Mouse (Mus musculus) activated CD4-positive, CD25-positive, alpha-beta regulatory T cell, adult 4 months (primary cell): ENCODE data around the gene 4921504E06Rik. TPM values are rescaled to one million over a fixed set of nuclear protein-coding genes. Genes with fewer than 3 reads are reported as not detected.
A peak's percentile ranks its signal among the peaks of the same experiment; 100 is the strongest.

Experiments used
- ATAC-seq: one replicate; pipeline ENCODE4 v1.8.0; 2017
- polyA plus RNA-seq, 2 experiments: library from polyadenylated mRNA; unstranded; fragments of 100-300 nt; shearing (Covaris generic); gene quantifications; one replicate each; pipeline ENCODE4 v1.2.1; 2017

The 4921504E06Rik gene
- not detected for polyA plus RNA-seq

DNA sequence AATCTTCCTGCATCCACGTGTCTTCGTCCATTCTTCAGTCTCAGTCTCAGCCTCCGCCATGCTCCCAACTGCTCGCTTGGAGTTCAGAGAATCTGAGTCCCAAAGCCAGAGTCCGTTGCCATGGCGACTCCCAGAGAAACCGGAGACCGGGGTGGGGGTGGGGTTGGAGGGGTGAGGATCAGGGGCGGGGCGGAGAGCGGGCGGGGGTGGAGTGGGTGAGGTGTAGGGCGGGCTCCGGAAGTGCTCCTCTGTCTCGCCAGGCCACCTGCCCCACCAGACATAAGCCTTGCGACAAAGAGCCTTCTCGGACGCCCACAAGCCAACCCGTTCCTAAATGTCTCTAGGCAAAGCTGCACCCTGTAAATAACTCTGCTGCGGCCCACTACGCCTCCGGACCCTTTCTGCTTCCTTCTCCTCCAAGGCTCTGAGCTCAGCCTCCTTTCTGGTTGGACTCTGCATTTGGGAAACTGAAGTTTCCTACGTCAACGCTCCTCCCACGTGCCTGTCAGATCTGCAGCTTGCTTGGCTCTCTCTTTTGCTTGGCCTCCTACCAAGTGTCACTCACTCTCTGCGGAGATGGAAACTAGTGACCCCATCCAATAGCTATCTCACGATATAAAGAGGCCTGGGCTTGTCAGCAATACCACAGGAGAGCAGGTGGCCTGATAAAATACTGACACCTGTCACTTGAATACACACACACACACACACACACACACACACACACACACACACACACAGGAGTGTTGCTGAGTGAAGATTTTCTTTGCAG, at the start of gene 4921504E06Rik:
Gene 4921504E06Rik (minus strand): TSS at position 94 of the 772 bp plus-strand sequence.
- ATAC-seq: peak; percentile 70

DNA sequence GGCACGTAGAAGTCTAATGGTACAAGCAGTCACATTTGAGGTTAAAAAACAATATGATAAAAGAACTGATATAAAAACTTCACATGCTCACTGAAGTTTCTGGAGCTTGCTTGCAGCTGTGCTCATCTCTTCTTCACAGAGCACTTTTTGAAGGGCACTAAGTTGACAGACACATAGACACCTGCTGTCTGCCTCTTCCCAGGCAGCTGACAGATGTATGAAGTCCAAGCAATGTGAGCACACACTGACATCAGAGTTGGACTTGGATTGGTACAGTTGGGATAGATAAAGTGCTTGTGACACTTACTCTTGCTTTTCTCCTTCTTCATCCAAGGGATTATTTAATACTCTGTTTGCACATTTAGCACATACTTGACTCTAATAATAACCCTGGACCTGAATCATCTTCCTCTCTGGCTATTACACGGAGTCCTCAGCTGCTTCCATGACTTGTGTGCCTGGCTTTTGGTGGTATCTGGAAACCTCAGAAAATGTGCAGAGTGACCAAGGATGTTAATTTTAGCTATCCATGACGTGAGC, 47.7 kb upstream of the 4921504E06Rik start:
- no peak for ATAC-seq

DNA sequence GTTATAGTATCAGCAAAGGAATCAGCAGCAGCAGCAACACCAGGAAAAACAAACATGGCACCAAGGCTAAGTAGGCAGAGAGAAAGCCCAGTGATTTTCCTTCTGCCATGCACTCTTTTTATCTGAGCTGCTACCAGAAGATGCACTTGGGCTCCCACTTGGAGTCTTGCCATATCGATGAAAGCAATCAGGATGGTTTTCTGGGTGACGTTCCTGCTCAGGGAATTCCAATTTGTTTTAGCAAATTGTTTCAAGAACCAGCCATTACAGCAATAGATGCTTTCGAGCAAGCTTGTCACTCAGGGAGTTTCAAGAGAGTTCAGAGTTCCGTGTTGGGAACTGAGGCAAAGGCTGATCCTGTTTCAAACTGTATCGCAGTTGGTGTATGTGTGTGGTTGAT, 47.1 kb upstream of the 4921504E06Rik start:
- no peak for ATAC-seq

DNA sequence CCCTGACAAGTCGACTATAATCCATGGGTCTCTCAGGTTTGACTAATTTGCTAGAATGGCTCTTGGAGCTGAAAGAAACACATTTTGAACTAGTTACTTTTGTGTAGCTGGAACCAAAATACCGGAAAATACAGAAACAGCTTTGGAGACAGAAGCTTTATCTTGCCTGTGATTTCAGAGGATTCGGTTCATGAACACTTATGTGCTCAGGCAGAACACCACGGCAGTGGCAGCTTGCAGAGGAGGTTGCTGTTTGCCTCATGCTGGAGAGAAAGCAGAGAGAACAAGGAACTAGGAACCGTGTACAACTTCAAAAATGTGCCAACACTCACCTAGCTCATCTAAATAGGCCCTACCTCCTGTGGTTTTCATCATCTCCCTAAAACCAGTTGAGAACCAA, 46.1 kb upstream of the 4921504E06Rik start:
- no peak for ATAC-seq

DNA sequence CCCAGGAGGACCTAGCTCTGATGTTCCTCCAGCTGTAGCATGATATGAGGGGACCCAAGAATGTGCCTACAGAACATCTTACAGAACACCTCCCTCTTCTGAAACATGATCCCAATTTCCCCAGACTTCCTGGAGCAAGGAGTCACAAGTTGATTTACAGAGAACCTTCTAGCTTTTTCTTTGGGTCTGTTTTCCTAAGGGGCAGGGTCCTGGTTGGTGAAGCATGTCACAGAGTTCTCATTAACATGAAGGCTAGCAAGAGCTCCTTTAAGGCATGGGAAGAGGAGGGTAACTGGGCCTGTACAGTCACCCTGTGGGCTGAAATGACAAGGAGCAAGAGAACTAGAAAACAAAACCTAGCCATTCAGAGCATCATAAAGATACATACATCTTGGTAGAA, 43.3 kb upstream of the 4921504E06Rik start:
- no peak for ATAC-seq

DNA sequence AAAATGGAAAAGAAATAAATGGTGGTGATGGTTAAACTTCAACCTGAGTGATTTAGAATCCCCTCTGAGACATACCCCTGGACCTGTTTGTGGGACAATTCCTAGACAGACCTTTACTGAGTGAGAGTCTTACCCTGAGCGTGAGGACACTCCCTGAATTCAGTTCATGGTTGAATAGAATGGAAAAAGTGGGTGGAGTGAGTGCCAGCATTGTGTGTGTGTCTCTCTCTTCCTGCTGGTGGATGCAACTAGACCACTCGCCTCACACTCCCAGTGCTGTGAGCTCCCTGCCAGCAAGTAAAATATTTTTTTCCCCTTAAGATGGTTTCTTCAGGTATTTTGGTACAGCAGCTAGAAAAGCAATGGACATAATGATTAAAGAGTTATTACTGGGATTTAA, 42.7 kb upstream of the 4921504E06Rik start:
- no peak for ATAC-seq

DNA sequence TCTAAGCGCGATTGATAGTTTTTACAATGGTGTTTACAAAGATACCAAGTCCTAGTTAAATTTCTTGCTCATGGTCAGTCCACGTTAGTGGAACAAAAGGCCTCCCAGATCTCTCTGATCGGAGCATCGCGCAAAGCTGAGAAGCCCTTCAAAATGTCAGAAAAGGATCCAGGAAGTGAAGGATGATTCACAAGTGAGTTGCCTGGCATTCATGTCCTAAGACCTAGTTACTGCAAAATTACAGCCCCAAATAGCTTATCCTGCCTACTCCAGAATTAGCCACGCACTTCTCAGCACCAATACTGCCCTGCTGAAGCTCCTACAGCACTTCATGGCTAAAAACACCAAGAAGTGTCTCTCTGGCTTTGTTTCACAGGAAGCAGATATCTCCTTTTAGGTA, 41.1 kb upstream of the 4921504E06Rik start:
- no peak for ATAC-seq

DNA sequence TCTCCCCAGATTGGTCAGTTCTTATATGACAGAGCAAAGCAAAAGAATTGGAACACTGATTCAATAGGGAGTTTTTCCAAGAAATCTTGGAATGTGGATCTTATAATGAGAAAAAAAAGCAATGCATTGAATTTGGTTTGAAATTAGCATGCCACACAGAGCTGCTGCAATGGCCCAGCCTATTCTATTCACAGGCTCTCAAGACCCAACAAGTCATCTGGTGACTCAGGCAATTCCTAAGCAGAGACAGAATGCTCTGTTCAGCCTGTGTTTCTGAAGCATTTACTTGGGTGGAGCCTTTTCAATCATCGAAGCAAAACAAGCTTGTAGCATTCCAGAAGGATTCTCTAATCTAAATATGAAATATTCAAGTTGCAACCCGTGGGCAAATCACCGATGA, 26.1 kb upstream of the 4921504E06Rik start:
- ATAC-seq: no peak

DNA sequence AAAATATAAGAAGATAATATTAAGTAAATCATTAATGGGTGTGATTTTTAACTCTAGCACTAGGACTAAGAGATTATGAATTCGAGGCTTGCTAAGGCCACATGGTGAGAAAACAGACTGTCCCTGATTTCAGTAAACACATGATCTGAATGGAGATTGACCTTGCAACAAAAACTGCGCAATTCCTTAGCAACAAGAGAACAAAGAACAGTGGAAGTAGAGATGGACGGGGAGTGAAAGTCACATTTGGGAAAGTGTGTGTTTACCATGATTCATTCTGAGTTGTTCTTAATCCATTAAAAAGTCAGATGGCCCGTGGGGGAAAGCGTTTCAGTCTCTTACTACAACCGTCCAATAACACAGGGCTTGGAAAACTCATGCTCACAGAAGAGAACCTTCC, 25.5 kb upstream of the 4921504E06Rik start:
- no peak for ATAC-seq

DNA sequence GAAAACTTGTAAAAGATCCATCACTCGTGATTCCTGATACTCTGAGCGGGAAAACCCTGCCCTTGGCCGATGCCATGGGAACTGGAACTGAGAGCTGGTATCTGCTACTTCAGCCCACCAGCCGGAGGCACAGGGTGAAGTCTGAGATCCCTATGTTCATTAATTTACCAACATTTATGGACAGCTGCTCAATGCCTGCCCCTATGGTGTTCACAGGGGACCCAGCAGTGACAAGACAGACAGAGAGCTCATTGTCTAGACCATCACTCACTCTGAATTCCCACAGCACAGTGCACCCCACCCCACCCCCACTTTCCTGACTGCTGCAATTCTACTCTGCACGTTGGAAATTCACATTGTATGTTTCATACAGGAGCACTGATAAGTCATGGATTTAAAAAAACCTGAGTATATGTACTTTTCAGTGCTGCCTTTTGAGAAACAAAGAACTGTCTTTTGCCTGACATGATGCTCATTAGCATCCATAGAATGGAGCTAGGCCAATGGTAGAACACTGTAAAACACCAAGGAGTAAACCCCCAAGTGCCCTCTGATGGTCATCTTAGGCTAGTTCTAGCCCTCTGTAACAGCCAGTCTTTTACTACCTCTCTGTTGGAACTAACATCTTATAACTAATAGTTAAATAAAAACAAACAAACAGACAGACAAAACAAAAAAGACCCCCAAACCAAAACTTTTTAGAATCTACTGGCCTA, 8.6 kb upstream of the 4921504E06Rik start:
- no peak for ATAC-seq

DNA sequence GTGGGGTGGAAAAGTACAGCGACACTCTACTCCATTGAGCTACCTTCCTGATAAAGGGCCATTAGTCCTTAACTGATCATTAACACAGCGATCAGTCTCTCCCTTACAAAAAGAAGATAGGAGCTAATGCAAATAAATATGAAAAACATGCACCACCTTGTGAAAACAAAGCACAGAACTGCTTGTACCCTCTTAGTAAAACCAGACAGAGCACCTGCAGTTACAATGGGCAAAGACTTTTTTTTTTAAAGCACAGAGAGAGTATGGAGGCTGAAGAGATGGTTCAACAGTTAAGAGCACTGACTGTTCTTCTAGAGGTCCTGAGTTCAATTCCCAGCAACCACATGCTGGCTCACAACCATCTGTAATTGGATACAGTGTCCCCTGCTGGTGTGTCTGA, 6.9 kb upstream of the 4921504E06Rik start:
- ATAC-seq: no peak

DNA sequence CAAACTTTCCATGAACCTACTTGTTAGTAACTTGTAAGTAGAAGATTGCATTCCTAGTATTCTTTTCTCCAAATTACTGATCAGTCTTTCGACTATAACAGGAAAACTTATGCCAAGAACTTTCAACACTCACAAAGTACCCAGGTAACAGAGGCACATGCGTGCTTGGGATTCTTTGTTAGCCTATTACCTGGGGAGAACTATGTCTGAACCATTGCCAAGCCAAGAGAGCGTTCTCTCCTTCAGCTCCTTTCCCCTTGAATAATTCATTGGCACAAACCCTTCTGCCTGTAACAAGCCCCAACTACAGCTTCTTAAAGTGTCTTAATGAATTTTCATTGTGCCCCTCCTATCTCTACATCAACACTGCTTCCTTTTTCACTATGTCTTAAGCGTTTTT, 6.4 kb upstream of the 4921504E06Rik start:
- ATAC-seq: no peak

DNA sequence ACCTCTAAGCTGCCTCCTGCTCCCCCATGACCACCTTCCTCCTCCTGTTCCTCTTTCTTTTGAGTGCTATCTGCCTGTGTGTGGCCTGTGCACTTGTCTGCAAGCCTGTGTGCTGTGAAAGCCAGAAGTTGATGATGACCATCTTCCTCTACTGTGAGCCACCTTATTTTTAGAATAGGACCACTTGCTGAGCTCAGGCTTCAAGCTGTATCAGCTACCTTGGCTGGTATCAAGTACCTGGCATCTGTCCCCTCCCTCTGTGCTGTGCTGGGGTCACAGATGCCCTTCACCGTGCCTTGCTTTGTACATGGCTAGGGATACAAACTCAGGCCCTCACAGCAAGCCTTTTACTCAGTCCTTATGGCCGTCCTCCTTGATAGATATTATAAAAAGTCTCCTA, 2.3 kb downstream of the 4921504E06Rik start:
- ATAC-seq: no peak

DNA sequence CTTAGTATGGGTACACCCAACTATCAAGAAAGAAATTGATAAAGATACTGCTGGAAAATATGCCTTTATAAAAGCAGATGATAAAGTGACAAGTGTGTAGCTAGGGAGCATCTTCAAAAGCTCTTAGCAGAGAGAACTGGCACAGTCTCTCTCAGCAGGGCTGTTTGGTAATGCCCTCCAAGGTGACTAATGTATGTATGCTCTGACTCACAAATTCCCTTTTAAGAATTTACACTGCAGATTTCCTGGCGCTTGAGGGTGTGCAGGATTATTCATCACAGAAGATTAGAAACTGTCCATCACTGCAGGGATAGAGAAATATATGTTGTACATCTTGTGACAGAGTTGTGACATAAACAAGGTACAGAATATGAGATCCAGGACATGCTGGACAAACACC, 12.8 kb downstream of the 4921504E06Rik start:
- no peak for ATAC-seq

DNA sequence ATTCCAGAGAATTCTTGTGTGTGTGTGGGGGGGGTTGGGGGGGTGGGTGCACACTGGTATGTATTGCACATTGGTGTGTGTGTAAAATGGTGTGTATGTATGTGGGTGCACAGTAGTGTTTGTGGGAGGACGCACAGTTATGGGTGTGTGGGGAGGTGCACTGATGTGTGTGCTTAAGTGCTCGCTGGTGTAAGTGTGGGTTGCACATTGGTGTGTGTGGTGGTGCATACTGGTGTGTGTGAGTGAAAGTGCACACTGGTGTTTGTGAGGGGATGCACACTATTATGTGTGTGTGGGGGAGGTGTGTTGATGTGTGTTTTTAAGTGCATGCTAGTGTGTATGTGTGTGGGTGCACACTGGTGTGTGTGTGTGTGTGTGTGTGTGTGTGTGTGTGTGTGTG, 24.3 kb downstream of the 4921504E06Rik start:
- ATAC-seq: no peak

DNA sequence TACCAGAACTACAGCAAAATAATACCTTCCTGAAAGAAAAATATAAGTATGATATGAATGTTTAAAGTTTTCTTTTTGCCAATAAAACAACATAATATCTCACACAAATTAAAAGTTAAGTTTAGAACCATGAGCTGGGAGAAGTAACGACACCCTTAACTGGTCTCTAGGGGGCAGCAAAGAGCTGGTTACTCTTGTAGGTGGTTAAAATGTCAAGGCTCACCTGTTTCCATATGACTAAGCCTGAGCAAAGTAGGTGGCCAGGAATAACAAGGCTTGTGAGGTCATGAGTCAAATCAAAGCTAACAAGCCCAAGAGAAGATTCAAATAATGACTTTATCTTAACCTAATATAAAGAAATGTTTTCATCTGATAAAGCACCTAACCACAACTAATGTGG, 24.9 kb downstream of the 4921504E06Rik start:
- ATAC-seq: peak; percentile 87

DNA sequence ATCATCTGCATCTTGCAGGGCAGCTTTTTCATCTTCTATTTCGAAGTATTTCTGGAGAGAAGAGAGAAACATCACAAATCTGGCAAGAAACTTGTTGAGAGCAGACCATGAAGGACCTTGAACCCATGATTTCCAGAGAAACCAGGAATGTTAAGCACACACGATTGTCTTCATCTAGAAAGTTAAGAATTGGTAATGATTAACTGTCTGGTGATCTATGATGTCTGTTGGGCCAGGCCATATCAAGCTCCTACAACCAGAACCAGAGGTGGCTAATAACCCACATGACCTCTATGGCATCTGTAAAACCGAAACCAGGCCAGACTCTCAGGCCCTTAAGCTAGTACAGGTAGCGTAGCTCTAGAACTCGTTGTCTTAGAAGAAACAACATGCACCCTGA, 29.6 kb downstream of the 4921504E06Rik start:
- ATAC-seq: no peak

DNA sequence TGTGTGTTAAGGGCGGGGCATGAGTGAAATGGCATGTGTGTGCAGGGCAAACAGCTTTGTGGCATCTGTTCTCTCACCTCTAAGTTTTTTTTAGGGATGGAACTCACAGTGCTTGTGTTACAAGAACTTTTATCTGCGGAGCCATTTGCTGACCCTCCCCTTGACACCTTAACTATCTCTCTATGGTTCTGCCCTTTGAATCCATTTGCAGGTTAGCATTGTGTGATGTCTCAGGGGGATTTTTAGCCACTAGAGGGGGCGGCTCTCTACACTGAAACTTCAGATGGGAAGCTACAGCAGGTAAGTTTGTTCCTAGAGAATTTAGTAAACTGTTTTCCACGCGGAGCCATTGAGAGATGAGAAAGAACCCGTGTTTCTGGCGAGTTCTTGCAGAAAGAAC, 32.1 kb downstream of the 4921504E06Rik start:
- no peak for ATAC-seq

DNA sequence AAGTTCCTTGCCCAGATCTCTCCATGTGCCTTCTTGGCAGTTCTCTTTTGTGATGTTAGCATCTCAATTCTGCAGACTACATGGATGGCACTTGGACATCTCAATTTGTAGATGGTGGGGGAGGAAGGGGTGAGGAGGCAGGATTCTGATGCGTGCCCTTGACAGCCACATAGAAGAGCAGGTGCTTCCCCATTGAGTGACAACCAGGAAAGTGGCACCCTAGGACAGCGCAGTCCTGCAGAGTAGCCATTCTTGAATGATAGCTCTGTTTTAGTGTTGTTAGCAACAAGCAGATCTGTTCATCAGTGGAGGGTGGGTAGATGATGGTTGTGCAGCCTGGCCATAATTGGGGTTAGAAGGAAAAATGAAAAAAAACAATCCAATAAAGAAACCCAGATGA, 33.1 kb downstream of the 4921504E06Rik start:
- no peak for ATAC-seq

DNA sequence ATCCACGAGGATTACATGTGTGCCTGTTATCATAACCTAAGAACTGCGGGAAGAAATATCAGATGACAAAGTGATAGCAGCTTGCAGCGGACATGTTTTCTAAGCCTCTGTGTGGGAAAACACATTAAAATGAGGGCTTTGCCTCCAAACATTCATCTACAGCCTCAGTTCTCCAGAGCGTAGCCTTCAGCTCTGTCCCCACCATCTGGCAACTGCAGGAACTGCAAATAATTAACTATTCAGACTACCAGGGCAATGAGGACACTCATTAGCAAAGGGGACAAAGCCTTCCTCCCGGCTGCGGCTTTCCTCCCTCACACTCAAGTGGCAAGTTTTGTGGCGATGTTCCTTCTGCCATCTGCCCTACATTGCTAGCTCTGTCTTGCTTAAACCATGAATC, 33.9 kb downstream of the 4921504E06Rik start:
- ATAC-seq: no peak

DNA sequence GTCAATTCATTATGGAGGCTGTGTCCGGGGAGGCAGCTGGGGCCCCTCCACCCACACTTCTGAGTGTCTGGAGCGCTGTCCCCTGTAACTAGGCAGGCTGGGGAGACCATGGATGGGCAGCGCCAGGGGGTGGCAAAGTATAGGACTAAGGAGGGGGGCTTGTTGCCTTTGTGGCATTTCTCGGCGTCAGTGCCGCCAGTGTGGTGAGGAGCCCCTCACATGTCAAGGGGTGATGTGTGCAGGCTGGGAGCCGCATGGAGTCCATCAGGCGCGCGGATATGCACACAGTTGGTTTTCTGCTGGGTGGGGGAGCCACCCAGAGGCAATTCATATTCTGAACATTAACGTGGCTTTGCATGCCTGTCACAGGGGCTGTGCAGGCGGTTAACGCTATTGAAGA, 35.8 kb downstream of the 4921504E06Rik start:
- ATAC-seq: no peak

DNA sequence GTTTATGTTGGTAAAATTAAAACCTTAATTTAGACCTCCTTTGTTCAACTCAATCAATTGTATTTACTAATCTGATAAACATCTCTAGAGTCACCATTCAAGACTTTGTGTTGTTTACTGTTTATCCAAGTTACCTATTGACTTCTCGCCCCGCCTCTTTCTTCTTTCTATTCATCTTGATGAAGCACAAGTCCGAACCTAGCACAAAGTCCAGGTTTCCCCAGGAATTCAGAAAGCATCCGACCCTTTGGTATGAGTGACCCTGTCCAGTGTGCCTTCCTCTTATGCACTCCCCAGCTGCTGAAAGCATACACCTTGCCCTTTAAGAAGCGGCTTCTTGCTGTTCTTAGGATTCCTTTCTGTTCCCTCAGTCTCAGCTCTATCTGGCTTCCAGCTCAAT, 41.3 kb downstream of the 4921504E06Rik start:
- no peak for ATAC-seq

DNA sequence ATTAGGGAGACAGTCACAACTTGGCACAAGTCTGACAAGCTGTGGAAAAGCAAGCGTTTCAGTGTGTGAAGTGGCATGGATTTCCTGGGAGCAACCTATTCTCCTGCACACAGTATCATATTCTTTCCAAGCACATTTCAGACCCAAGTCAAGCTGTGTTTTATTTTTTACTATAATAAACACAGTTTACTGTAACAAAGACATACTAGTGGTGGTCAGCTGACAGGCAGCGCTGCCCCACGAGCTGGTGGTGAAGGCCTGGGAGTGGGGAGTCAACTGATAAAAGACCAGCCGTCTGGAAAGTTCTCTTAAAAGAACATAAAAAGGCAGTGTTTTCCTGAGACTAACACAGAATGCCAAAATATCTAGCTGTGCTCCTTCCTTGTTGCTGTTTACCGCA, 42.7 kb downstream of the 4921504E06Rik start:
- no peak for ATAC-seq

DNA sequence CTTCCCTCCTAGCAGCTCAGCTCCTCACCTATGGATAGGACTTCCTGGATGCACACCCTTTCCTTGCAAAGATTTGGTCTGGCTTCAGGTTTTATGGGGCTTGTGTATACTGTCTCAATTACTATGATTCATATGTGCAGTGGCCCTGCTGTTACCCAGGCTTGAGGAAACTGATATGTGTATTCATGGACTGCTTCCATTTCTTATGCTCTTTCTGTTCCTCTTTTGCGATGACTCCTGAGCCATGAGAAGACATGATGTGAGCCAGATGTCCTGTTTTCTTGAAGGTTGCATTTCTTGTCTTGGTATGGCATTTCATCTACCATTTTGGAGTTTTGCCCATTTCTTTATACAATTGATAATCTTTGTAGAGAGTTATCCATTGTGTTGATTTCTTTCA, 48.0 kb downstream of the 4921504E06Rik start:
- no peak for ATAC-seq
